Mouse (Mus musculus): ENCODE data around the gene Eif4g3.
A peak's percentile ranks its signal among the peaks of the same experiment; 100 is the strongest.
"Not testable (repeated sequence)": the region's sequence is repeated elsewhere in the genome, so short reads cannot be mapped to it uniquely, and the experiment has no call there.

The Eif4g3 gene

GRCm38 (mm10) chr4:138057196-138057754 is 64.5 kb downstream of the Eif4g3 start:
- not testable (repeated sequence) for DNase-seq (ENCODE audit: inconsistent age in 2 of 2, low spot score in 1 of 2)

GRCm38 (mm10) chr4:138061161-138061560 is 68.3 kb downstream of the Eif4g3 start:
- DNase-seq (ENCODE audit: inconsistent age in 2 of 2, low spot score in 1 of 2) = peak in 1 of 2 experiments; percentile 57

GRCm38 (mm10) chr4:138063372-138064265 is 70.8 kb downstream of the Eif4g3 start:
- DNase-seq (ENCODE audit: inconsistent age in 2 of 2, low spot score in 1 of 2) = no peak

- DNase-seq (ENCODE audit: inconsistent age in 2 of 2, low spot score in 1 of 2) = no peak
These were observed 72.2 kb downstream of the Eif4g3 start for GRCm38 (mm10) chr4:138064882-138065592.

- no peak for DNase-seq (ENCODE audit: inconsistent age in 2 of 2, low spot score in 1 of 2)
These were observed 72.9 kb downstream of the Eif4g3 start for GRCm38 (mm10) chr4:138065593-138066169.

- peak in 1 of 2 experiments; percentile 47 for DNase-seq (ENCODE audit: inconsistent age in 2 of 2, low spot score in 1 of 2)
These were observed 73.6 kb downstream of the Eif4g3 start for GRCm38 (mm10) chr4:138066421-138066820.

- DNase-seq (ENCODE audit: inconsistent age in 2 of 2, low spot score in 1 of 2) = peak in 1 of 2 experiments; percentile 47
These were observed 75.0 kb downstream of the Eif4g3 start for GRCm38 (mm10) chr4:138067858-138068257.

- peak; percentile 55 to 88 for DNase-seq (ENCODE audit: inconsistent age in 2 of 2, low spot score in 1 of 2)
These were observed 75.8 kb downstream of the Eif4g3 start for GRCm38 (mm10) chr4:138068598-138068997.

GRCm38 (mm10) chr4:138069371-138069770 is 76.5 kb downstream of the Eif4g3 start:
- no peak for DNase-seq (ENCODE audit: inconsistent age in 2 of 2, low spot score in 1 of 2)

- no peak for DNase-seq (ENCODE audit: inconsistent age in 2 of 2, low spot score in 1 of 2)
These were observed 78.7 kb downstream of the Eif4g3 start for GRCm38 (mm10) chr4:138071497-138071896.

GRCm38 (mm10) chr4:138073086-138073485 is 80.3 kb downstream of the Eif4g3 start:
- no peak for DNase-seq (ENCODE audit: inconsistent age in 2 of 2, low spot score in 1 of 2)

- peak; percentile 53 to 70 for DNase-seq (ENCODE audit: inconsistent age in 2 of 2, low spot score in 1 of 2)
These were observed 80.7 kb downstream of the Eif4g3 start for GRCm38 (mm10) chr4:138073531-138073930.

GRCm38 (mm10) chr4:138074896-138075584 is 82.2 kb downstream of the Eif4g3 start:
- peak in 1 of 2 experiments; percentile 63 for DNase-seq (ENCODE audit: inconsistent age in 2 of 2, low spot score in 1 of 2)

- DNase-seq (ENCODE audit: inconsistent age in 2 of 2, low spot score in 1 of 2) = no peak
These were observed 85.0 kb downstream of the Eif4g3 start for GRCm38 (mm10) chr4:138077663-138078295.

GRCm38 (mm10) chr4:138079234-138079633 is 86.4 kb downstream of the Eif4g3 start:
- no peak for DNase-seq (ENCODE audit: inconsistent age in 2 of 2, low spot score in 1 of 2)

- no peak for DNase-seq (ENCODE audit: inconsistent age in 2 of 2, low spot score in 1 of 2)
These were observed 89.6 kb downstream of the Eif4g3 start for GRCm38 (mm10) chr4:138082466-138082865.

- DNase-seq (ENCODE audit: inconsistent age in 2 of 2, low spot score in 1 of 2) = no peak
These were observed 91.3 kb downstream of the Eif4g3 start for GRCm38 (mm10) chr4:138084103-138084502.

GRCm38 (mm10) chr4:138084851-138085573 is 92.2 kb downstream of the Eif4g3 start:
- no peak for DNase-seq (ENCODE audit: inconsistent age in 2 of 2, low spot score in 1 of 2)

- DNase-seq (ENCODE audit: inconsistent age in 2 of 2, low spot score in 1 of 2) = no peak
These were observed 94.1 kb downstream of the Eif4g3 start for GRCm38 (mm10) chr4:138086949-138087348.
